Mouse (Mus musculus): ENCODE results near the gene Plac1. TPM values are rescaled to one million over a fixed set of nuclear protein-coding genes. Genes with fewer than 3 reads are reported as not detected.

Gene Plac1
- polyA plus RNA-seq, 1 experiment = not detected

DNA sequence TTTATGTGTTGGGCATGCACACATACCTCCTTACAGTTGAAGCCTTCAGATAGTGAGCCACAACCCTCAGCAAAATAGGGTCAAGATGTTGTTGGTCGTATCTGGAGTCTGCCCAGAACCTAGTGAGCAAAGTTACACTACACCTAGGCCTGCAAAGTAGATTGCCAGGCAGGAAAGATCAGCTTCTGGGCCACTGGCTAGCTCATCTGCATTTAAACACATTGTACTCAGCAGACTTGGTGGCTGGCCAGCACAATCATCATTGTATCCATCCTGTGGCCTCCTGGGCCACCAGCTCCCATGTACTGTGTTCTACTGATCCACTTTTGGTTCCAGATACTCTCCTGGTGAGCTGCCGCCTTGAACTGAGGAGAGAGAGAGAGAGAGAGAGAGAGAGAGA is 102.8 kb downstream of the Plac1 start:
- H3K4me1 ChIP-seq (ENCODE audit: control insufficient read depth, insufficient read depth, low read length) = no peaks in the 10 kb centered on the region
- TF ChIP-seq CTCF (IDR thresholded peaks at IDR 0.05; ENCODE audit: insufficient read depth, low read depth, low read length) (no peak), POLR2A (IDR thresholded peaks at IDR 0.05; ENCODE audit: insufficient read depth, low read depth, low read length) (no peak)
- H3K4me3 ChIP-seq (ENCODE audit: insufficient read depth, low read depth, low read length) = no peak overlapping the region
- 63% methylated on average over 2 of the region's 2 CpGs for WGBS
- H3K27ac ChIP-seq (ENCODE audit: insufficient read depth, low read depth, low read length) = no peak overlapping the region

DNA sequence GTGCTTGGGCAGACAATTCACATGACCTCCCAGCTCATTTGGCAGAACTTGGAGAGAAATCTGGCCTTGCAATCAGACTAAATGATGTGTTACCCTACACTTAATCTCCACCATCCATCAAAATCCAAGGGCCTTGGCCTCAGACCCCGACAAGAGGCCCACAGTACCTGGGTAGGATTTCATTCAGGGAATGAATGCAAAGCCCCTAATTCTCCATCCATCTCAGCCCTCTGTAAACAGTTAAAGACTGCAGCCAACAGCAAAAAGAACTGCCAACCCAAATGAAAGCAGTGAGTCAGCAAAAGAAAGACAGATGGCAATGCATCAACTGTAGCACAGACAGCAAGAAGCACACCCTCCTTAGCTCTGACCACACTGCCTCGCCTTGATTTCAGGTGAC is 110.4 kb downstream of the Plac1 start:
- 50% methylated on average over 2 of the region's 2 CpGs for WGBS
- no peaks in the 10 kb centered on the region for H3K4me1 ChIP-seq (ENCODE audit: control insufficient read depth, insufficient read depth, low read length)
- no peak overlapping the region for H3K27ac ChIP-seq (ENCODE audit: insufficient read depth, low read depth, low read length)
- H3K4me3 ChIP-seq (ENCODE audit: insufficient read depth, low read depth, low read length) = no peak overlapping the region
- TF ChIP-seq POLR2A (IDR thresholded peaks at IDR 0.05; ENCODE audit: insufficient read depth, low read depth, low read length) = no peak
- no peak for TF ChIP-seq CTCF (IDR thresholded peaks at IDR 0.05; ENCODE audit: insufficient read depth, low read depth, low read length)

DNA sequence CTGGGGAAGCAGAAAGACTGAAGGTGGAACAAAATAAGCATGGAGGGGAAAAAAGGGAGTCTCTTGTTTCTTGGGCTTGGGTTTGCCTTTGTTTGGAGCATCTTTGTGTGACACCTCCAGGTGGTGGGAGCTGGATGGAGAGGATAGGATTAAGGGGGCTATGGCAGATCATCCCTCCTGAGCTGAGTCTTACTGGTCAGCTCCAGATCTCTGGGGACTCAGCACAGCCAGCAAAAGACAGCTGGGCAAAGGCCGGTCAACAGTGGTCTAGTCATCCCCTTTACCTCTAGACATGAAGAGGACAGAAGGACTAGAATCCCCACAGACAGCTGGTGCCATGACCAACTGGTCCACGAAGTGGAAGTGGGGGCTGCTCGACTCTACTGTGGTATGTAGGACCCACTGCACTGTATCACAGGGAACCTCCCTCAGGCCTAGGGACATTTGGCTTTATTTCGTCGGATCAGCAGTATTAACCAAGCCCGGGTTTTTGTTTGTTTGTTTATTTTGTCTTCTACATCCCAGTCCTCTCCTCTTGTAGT is 113.3 kb downstream of the Plac1 start:
- WGBS = 86% methylated on average over 6 of the region's 6 CpGs
- TF ChIP-seq POLR2A (IDR thresholded peaks at IDR 0.05; ENCODE audit: insufficient read depth, low read depth, low read length) = no peak

DNA sequence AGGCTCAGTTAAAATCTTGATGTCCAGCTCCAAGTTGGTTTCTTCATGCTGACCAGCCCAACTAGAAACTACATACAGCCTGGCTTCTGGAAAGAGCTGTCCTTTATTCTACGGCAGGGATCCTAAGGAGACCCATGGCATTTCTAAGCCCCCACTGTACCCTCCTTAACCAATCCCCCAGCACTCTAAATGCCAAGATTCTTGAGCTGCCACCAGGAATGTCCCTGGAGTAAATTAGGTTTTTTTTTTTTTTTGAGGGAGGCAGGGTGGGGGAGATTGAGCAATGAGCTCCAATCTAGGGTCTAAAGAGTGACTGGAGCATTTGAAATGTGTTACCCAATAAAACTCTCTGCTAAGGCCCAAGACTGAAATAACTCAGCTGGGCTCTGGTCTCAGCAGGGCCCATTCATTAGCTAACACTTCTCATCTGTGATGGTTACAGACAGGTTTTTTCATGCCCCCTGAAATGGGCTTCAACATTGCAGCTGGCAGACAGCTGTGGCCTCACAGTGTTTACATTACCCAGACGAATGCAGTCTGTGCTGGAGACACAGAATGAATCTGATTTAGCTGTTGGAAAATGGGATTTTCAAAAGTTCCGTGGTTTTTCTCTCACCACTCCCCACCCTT is 114.0 kb downstream of the Plac1 start:
- WGBS = 53% methylated on average over 3 of the region's 3 CpGs
- H3K4me1 ChIP-seq (ENCODE audit: control insufficient read depth, insufficient read depth, low read length) = no peaks in the 10 kb centered on the region
- no peak overlapping the region for H3K4me3 ChIP-seq (ENCODE audit: insufficient read depth, low read depth, low read length)
- TF ChIP-seq CTCF (IDR thresholded peaks at IDR 0.05; ENCODE audit: insufficient read depth, low read depth, low read length) (no peak), POLR2A (IDR thresholded peaks at IDR 0.05; ENCODE audit: insufficient read depth, low read depth, low read length) (no peak)
- H3K27ac ChIP-seq (ENCODE audit: insufficient read depth, low read depth, low read length) = no peak overlapping the region

More for the DNA sequence above, 113.3 kb downstream of the Plac1 start:
- H3K4me3 ChIP-seq (ENCODE audit: insufficient read depth, low read depth, low read length) = no peak overlapping the region
- no peak overlapping the region for H3K27ac ChIP-seq (ENCODE audit: insufficient read depth, low read depth, low read length)
- H3K4me1 ChIP-seq (ENCODE audit: control insufficient read depth, insufficient read depth, low read length) = no peaks in the 10 kb centered on the region

DNA sequence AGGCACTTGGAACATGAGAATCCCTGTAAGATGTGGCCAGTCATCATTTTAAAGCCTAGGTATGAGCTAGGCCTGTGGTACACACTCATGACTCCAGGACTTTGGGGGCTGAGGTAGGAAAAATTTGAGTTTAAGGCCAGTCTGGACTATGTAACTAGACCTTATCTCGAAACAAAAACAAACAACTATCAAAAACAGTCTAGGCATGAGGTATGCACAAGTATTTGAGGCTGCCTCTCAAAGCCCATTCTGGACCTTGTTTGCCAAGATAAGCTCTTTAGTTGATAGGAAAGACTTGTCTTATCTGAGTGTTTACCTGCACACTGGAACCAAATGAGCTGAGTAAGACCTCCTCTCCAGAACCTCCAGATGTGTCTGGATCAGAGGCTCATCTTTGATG is 116.3 kb downstream of the Plac1 start:
- no peak overlapping the region for H3K4me3 ChIP-seq (ENCODE audit: insufficient read depth, low read depth, low read length)
- WGBS = 72% methylated on average over 1 of the region's 1 CpGs
- TF ChIP-seq CTCF (IDR thresholded peaks at IDR 0.05; ENCODE audit: insufficient read depth, low read depth, low read length) (no peak), POLR2A (IDR thresholded peaks at IDR 0.05; ENCODE audit: insufficient read depth, low read depth, low read length) (no peak)

DNA sequence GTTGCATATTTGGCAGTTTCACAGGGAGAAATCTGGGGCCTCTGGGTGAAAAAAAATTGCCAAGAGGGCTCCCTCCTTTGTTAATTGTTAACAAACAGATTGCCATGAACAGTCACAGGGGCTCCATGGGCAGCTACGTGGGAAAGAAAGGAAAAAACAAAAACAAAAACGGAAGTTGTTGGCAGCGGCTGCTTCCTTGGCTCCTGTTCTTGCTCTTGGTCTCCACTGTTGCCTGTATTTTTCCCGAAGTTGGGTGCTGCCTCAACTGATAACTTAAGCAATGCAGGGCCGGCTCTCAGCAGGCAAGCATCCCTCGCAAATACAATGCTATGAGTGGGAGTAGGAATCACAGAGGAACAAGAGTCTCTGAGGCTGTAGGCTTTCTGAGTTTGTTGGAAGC is 121.3 kb downstream of the Plac1 start:
- Histone ChIP-seq H3K27ac (ENCODE audit: insufficient read depth, low read depth, low read length) (no peak overlapping the region), H3K4me1 (ENCODE audit: control insufficient read depth, insufficient read depth, low read length) (no peaks in the 10 kb centered on the region; the same call in 1 of the 2 replicates), H3K4me3 (ENCODE audit: insufficient read depth, low read depth, low read length) (no peak overlapping the region)
- TF ChIP-seq POLR2A (IDR thresholded peaks at IDR 0.05; ENCODE audit: insufficient read depth, low read depth, low read length) (no peak), CTCF (IDR thresholded peaks at IDR 0.05; ENCODE audit: insufficient read depth, low read depth, low read length) (no peak)
- WGBS = 40% methylated on average over 6 of the region's 6 CpGs

More for the DNA sequence above, 116.3 kb downstream of the Plac1 start:
- Histone ChIP-seq H3K27ac (ENCODE audit: insufficient read depth, low read depth, low read length) (no peak overlapping the region), H3K4me1 (ENCODE audit: control insufficient read depth, insufficient read depth, low read length) (no peaks in the 10 kb centered on the region; the same call in 1 of the 2 replicates)

DNA sequence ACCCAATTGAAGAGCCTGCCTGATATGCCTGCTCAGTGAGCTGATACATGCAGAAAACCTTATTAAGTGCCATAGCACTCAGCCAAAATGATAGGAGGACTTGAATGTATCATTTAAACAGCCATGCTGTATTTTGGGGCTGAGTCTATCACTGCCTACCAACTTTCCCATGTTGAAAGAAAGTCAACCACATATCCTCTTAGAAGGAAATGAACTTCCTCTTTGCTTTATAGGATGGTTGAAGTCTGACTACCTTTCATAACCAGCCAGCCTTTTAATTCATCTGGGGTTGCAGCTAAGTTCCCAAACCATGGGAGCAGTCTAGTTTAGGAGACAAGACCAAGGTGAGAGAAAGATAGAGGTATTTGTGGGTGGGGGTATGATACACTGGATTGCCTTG is 121.9 kb downstream of the Plac1 start:
- no peaks in the 10 kb centered on the region; the same call in 1 of the 2 replicates for H3K4me1 ChIP-seq (ENCODE audit: control insufficient read depth, insufficient read depth, low read length)
- no peak overlapping the region for H3K4me3 ChIP-seq (ENCODE audit: insufficient read depth, low read depth, low read length)
- no peak overlapping the region for H3K27ac ChIP-seq (ENCODE audit: insufficient read depth, low read depth, low read length)
- TF ChIP-seq POLR2A (IDR thresholded peaks at IDR 0.05; ENCODE audit: insufficient read depth, low read depth, low read length) (no peak), CTCF (IDR thresholded peaks at IDR 0.05; ENCODE audit: insufficient read depth, low read depth, low read length) (no peak)

DNA sequence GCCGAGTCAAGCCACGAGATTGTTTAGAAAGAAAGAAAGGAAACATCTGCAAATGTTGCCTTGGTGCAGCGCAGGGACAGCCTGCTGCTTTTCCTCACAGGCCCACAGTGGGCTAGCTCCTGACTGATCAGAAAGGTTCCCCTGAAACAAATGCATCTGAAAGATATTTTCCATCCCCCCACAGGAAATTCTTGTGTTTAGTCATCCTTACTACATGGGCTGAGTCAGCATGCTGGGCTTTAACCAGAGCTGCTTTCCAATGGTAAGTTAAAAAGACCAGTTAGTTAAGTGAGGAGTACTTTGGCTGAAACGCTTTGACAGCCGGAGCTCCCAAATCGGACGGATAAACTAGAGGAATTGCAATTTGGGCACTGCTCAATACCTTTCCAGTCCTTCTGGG is 124.9 kb downstream of the Plac1 start:
- TF ChIP-seq POLR2A (IDR thresholded peaks at IDR 0.05; ENCODE audit: insufficient read depth, low read depth, low read length) = no peak
- no peak for TF ChIP-seq CTCF (IDR thresholded peaks at IDR 0.05; ENCODE audit: insufficient read depth, low read depth, low read length)
- no peak overlapping the region for H3K4me3 ChIP-seq (ENCODE audit: insufficient read depth, low read depth, low read length)
- H3K4me1 ChIP-seq (ENCODE audit: control insufficient read depth, insufficient read depth, low read length) = no peaks in the 10 kb centered on the region; the same call in 1 of the 2 replicates
- WGBS = 79% methylated on average over 7 of the region's 7 CpGs
- no peak overlapping the region for H3K27ac ChIP-seq (ENCODE audit: insufficient read depth, low read depth, low read length)

DNA sequence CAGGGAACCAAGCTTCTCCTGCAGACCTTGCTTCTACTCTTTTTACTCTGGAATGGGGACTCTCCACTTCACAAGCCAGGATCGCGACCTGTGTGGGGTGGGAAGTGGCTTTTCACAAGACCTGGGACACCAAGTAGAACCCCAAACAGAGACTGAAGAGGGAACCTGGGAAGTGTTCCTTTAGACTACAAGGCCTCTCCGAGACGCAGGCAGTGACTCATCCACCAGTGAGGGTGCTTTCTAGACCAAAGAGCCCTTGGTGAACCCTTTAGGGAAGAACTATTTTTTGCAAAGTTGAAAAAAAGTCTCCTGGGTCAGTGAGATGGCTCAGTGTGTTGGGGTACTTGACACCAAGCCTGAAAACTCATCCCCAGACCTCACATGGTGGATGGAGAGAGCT is 129.8 kb downstream of the Plac1 start:
- Histone ChIP-seq H3K4me3 (ENCODE audit: insufficient read depth, low read depth, low read length) (no peak overlapping the region), H3K4me1 (ENCODE audit: control insufficient read depth, insufficient read depth, low read length) (no peaks in the 10 kb centered on the region), H3K27ac (ENCODE audit: insufficient read depth, low read depth, low read length) (no peak overlapping the region)
- TF ChIP-seq POLR2A (IDR thresholded peaks at IDR 0.05; ENCODE audit: insufficient read depth, low read depth, low read length) (no peak), CTCF (IDR thresholded peaks at IDR 0.05; ENCODE audit: insufficient read depth, low read depth, low read length) (no peak)
- WGBS = 91% methylated on average over 4 of the region's 4 CpGs
